Comparison of ENCODE assay signal across 11 mouse cellular contexts in the genomic region with DNA sequence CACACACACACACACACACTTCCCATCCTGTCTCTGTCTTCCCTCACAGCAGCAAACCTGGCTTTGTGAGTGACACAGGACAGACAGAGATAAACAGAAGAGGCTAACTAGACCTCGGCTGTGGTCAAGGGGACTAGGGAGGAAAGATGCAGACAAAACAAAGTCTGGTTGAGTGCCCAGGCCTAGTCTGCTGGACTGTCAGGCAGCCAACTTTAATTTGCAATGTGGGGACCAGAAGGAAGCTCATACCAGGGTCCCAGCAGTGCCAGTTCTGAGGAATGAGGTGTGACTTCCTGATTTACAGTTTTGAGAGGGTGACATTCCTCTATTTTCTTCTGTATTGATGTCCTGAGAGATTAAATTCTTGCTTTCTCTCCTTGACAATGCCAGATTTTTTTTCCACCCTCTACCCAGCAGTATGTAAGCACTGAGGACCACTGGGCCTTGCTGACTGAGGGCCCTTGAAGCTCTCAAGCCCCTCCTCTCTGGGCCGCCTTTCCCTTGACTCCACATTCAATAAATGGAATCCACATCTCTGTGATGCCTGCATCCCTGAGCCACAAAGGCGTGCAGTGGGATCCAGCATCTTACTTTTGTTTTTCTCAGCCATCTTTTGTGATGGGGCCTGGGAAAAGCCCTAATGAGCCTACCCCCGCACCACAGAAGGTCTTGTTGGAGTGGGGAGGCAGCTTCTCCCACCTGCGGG.
DNase-seq lines count a peak whose midpoint lies in the region; ATAC-seq and TF ChIP-seq lines count a peak whose summit lies in the region.
"Had no signal": no experiment of that assay in that cellular context is flagged by ENCODE, and none has a peak within 500 bp of the region (broad histone marks: within the 10 kb centered on the region; RNA-seq: fewer than 3 reads in every experiment).

No protein-coding gene starts in this region.

- no peak overlapping the region for H3K9ac ChIP-seq in lung, embryonic 15.5 days
- peak overlapping the region; percentile 28; the same call in 1 of the 2 replicates for H3K9ac ChIP-seq in forebrain, postnatal 0 days
- no peak overlapping the region for H3K9ac ChIP-seq in limb, embryonic 15.5 days
- H3K9ac ChIP-seq in kidney, embryonic 14.5 days (ENCODE audit: low read depth, low read length): no peak overlapping the region

- H3K36me3 ChIP-seq in lung, embryonic 15.5 days: no peaks in the 10 kb centered on the region
- H3K36me3 ChIP-seq in forebrain, postnatal 0 days (ENCODE audit: insufficient read depth): no peaks in the 10 kb centered on the region
- H3K36me3 ChIP-seq in limb, embryonic 15.5 days: no peaks in the 10 kb centered on the region
- H3K36me3 ChIP-seq in kidney, embryonic 14.5 days (ENCODE audit: control insufficient read depth, insufficient read depth, low read length): no peaks in the 10 kb centered on the region
- H3K36me3 ChIP-seq: G1E had no signal

- H3K4me2 ChIP-seq in lung, embryonic 15.5 days: no peak overlapping the region; the same call in 1 of the 2 replicates
- H3K4me2 ChIP-seq in forebrain, postnatal 0 days (ENCODE audit: low read depth): no peak overlapping the region
- H3K4me2 ChIP-seq in limb, embryonic 15.5 days: peak overlapping the region; percentile 26; the same call in 1 of the 2 replicates
- H3K4me2 ChIP-seq in kidney, embryonic 14.5 days (replicated peaks; ENCODE audit: low read depth, low read length): no peak overlapping the region

- no peak for TF ChIP-seq CTCF in lung, adult 2 months (IDR thresholded peaks at IDR 0.05; ENCODE audit: insufficient read depth, low read length)
- no peak for TF ChIP-seq CTCF in forebrain, postnatal 0 days (IDR thresholded peaks at IDR 0.05; ENCODE audit: low read depth)
- TF ChIP-seq CTCF in olfactory bulb, adult 2 months (IDR thresholded peaks at IDR 0.05; ENCODE audit: insufficient read depth, low read depth, low read length): no peak

- no peak overlapping the region for H3K4me3 ChIP-seq in lung, embryonic 15.5 days
- no peak overlapping the region for H3K4me3 ChIP-seq in lung, adult 2 months (replicated peaks; ENCODE audit: extremely low read depth, low read depth, low read length)
- H3K4me3 ChIP-seq in forebrain, postnatal 0 days (ENCODE audit: low read depth, low read length): no peak overlapping the region
- H3K4me3 ChIP-seq in limb, embryonic 15.5 days: no peak overlapping the region
- no peak overlapping the region for H3K4me3 ChIP-seq in olfactory bulb, adult 2 months (ENCODE audit: insufficient read depth, low read depth, low read length)
- H3K4me3 ChIP-seq in kidney, embryonic 14.5 days (ENCODE audit: low read length): no peak overlapping the region

- no peak for DNase-seq in lung, adult 2 months
- DNase-seq in forebrain, postnatal 0 days: peak; percentile 43
- no peak for DNase-seq in adrenal gland, adult 18-20 months (ENCODE audit: low spot score in 2 of 2)
- DNase-seq in right cerebral cortex, postnatal 25 days: no peak
- DNase-seq: cerebellum, adult 8-10 months; kidney, adult 18-20 months had no signal

- H3K27me3 ChIP-seq in lung, embryonic 15.5 days: no peaks in the 10 kb centered on the region
- H3K27me3 ChIP-seq in forebrain, postnatal 0 days (ENCODE audit: insufficient read depth, low read length): no peaks in the 10 kb centered on the region
- H3K27me3 ChIP-seq in limb, embryonic 15.5 days: no peaks in the 10 kb centered on the region
- no peaks in the 10 kb centered on the region for H3K27me3 ChIP-seq in kidney, embryonic 14.5 days (ENCODE audit: control insufficient read depth, insufficient read depth, low read length)

- WGBS in lung, embryonic 15.5 days: 14% methylated on average over 5 of the region's 5 CpGs
- 34% methylated on average over 5 of the region's 5 CpGs for WGBS in lung, adult 2 months
- WGBS in forebrain, postnatal 0 days: 8% methylated on average over 5 of the region's 5 CpGs
- 16% methylated on average over 5 of the region's 5 CpGs for WGBS in limb, embryonic 15.5 days
- WGBS in olfactory bulb, adult 2 months: 31% methylated on average over 5 of the region's 5 CpGs
- WGBS in kidney, embryonic 14.5 days: 30% methylated on average over 5 of the region's 5 CpGs

- H3K27ac ChIP-seq in lung, embryonic 15.5 days: peak overlapping the region; percentile 88
- H3K27ac ChIP-seq in forebrain, postnatal 0 days (ENCODE audit: low read depth, low read length): peak overlapping the region; percentile 54; the same call in 1 of the 2 replicates
- peak overlapping the region; percentile 65 for H3K27ac ChIP-seq in limb, embryonic 15.5 days
- H3K27ac ChIP-seq in olfactory bulb, adult 2 months (ENCODE audit: insufficient read depth, low read depth, low read length): peak overlapping the region; percentile 10; the same call in 1 of the 2 replicates
- no peak overlapping the region for H3K27ac ChIP-seq in kidney, embryonic 14.5 days (ENCODE audit: low read depth, low read length)

- no peak for TF ChIP-seq POLR2A in lung, adult 2 months (IDR thresholded peaks at IDR 0.05; ENCODE audit: borderline replicate concordance, extremely low read depth, low read depth, low read length)
- no peak for TF ChIP-seq POLR2A in olfactory bulb, adult 2 months (IDR thresholded peaks at IDR 0.05; ENCODE audit: insufficient read depth, low read depth, low read length)

- peak; percentile 88 for ATAC-seq in lung, embryonic 15.5 days (ENCODE audit: borderline replicate concordance, extremely low read depth, low FRiP score, low TSS enrichment)
- peak; percentile 46 for ATAC-seq in forebrain, postnatal 0 days
- ATAC-seq in limb, embryonic 15.5 days (ENCODE audit: insufficient number of reproducible peaks, low FRiP score, low TSS enrichment, low read depth): no peak
- no peak for ATAC-seq in kidney, embryonic 14.5 days (ENCODE audit: low FRiP score, low TSS enrichment)

- H3K4me1 ChIP-seq in lung, embryonic 15.5 days: peaks cover 38% of the 10 kb centered on the region
- H3K4me1 ChIP-seq in lung, adult 2 months (ENCODE audit: control insufficient read depth, insufficient read depth, low read length): peaks cover 4% of the 10 kb centered on the region
- H3K4me1 ChIP-seq in forebrain, postnatal 0 days (ENCODE audit: insufficient read depth): peaks cover 5% of the 10 kb centered on the region
- H3K4me1 ChIP-seq in limb, embryonic 15.5 days: peaks cover 24% of the 10 kb centered on the region
- H3K4me1 ChIP-seq in olfactory bulb, adult 2 months (ENCODE audit: control insufficient read depth, insufficient read depth, low read length): peaks cover 21% of the 10 kb centered on the region
- no peaks in the 10 kb centered on the region for H3K4me1 ChIP-seq in kidney, embryonic 14.5 days (ENCODE audit: control insufficient read depth, insufficient read depth, low read length)

- H3K9me3 ChIP-seq in lung, embryonic 15.5 days: no peaks in the 10 kb centered on the region
- no peaks in the 10 kb centered on the region for H3K9me3 ChIP-seq in forebrain, postnatal 0 days (ENCODE audit: low read length)
- no peaks in the 10 kb centered on the region for H3K9me3 ChIP-seq in limb, embryonic 15.5 days
- H3K9me3 ChIP-seq in kidney, embryonic 14.5 days (ENCODE audit: control insufficient read depth, low read length): no peaks in the 10 kb centered on the region

Comparison
In these comparisons a context has a peak if more than half of its experiments do, and no peak if none do; other contexts are left out.
1. ATAC-seq: peak in lung, embryonic 15.5 days (single experiment) and forebrain, postnatal 0 days (single experiment); none in limb, embryonic 15.5 days (single experiment) and kidney, embryonic 14.5 days (single experiment).